Mouse (Mus musculus): ENCODE data around the gene Dkk3.
A peak's percentile ranks its signal among the peaks of the same experiment; 100 is the strongest.

DNA sequence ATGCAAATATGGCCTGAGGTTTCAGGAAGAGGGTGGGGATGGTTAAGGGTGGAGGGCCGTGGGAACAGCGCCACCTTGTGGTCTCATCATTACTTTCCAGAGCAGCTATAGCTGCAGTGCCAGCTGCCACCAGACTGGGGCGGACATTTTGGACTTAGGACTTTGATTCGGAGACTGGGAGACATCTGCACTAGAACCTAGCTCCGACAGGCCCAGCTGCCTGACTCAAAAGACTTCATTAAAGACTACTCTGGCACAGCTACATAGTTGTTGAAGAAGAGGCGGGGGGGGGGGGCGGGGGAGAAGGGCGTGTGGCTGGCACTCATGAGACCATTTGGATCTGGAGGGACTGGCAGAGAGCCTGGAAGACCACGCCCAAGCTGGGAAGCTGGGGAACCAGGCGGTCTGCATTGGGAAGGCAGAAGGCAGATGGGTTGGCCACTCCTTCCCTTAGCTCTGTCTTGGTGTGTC, 21.4 kb upstream of the Dkk3 start:
- peak; percentile 100; the same call in 1 of the 2 replicates for TF ChIP-seq CTCF (conservative IDR thresholded peaks at IDR 0.05; ENCODE audit: insufficient read depth, insufficient read length, low read depth, low read length)
- TF ChIP-seq POLR2A (IDR thresholded peaks at IDR 0.05; ENCODE audit: low read depth, low read length): no peak

Data from kidney, adult 2 months (tissue).